Mouse (Mus musculus): ENCODE data around the gene Mrgprd. TPM values are rescaled to one million over a fixed set of nuclear protein-coding genes. Genes with fewer than 3 reads are reported as not detected.

Mrgprd gene
- polyA plus RNA-seq, 1 experiment from 2014 or later, result not detected

- Histone ChIP-seq H3K27ac (ENCODE audit: low read length) (no peak overlapping the region), H3K4me2 (ENCODE audit: low read depth, low read length) (no peak overlapping the region), H3K9me3 (replicated peaks; ENCODE audit: control insufficient read depth, low read length) (no peaks in the 10 kb centered on the region), H3K4me1 (ENCODE audit: control insufficient read depth, insufficient read depth, low read length) (peaks cover 22% of the 10 kb centered on the region), H3K36me3 (ENCODE audit: control insufficient read depth, insufficient read depth, low read length) (no peaks in the 10 kb centered on the region), H3K4me3 (replicated peaks; ENCODE audit: low read length) (no peak overlapping the region), H3K27me3 (ENCODE audit: control insufficient read depth, insufficient read depth, low read length) (no peaks in the 10 kb centered on the region), H3K9ac (ENCODE audit: low read length) (no peak overlapping the region)
- 77% methylated on average over 4 of the region's 4 CpGs for WGBS
- ATAC-seq (ENCODE audit: insufficient read depth, low FRiP score), result no peak
Observed at GRCm38 (mm10) chr7:145285476-145285875, 29.2 kb upstream of the Mrgprd start.

- no peak overlapping the region for H3K4me3 ChIP-seq (replicated peaks; ENCODE audit: low read length)
- peaks cover 9% of the 10 kb centered on the region for H3K4me1 ChIP-seq (ENCODE audit: control insufficient read depth, insufficient read depth, low read length)
- H3K36me3 ChIP-seq (ENCODE audit: control insufficient read depth, insufficient read depth, low read length), result no peaks in the 10 kb centered on the region
- no peaks in the 10 kb centered on the region for H3K27me3 ChIP-seq (ENCODE audit: control insufficient read depth, insufficient read depth, low read length)
- WGBS, result 56% methylated on average over 6 of the region's 6 CpGs
- no peak overlapping the region for H3K27ac ChIP-seq (ENCODE audit: low read length)
- no peak overlapping the region for H3K9ac ChIP-seq (ENCODE audit: low read length)
- H3K4me2 ChIP-seq (ENCODE audit: low read depth, low read length), result no peak overlapping the region
- ATAC-seq (ENCODE audit: insufficient read depth, low FRiP score), result no peak
- H3K9me3 ChIP-seq (replicated peaks; ENCODE audit: control insufficient read depth, low read length), result no peaks in the 10 kb centered on the region
Observed at GRCm38 (mm10) chr7:145287410-145287809, 27.2 kb upstream of the Mrgprd start.

- Histone ChIP-seq H3K27ac (ENCODE audit: low read length) (no peak overlapping the region), H3K4me3 (replicated peaks; ENCODE audit: low read length) (no peak overlapping the region), H3K36me3 (ENCODE audit: control insufficient read depth, insufficient read depth, low read length) (no peaks in the 10 kb centered on the region), H3K9me3 (replicated peaks; ENCODE audit: control insufficient read depth, low read length) (no peaks in the 10 kb centered on the region), H3K27me3 (ENCODE audit: control insufficient read depth, insufficient read depth, low read length) (no peaks in the 10 kb centered on the region), H3K4me2 (ENCODE audit: low read depth, low read length) (no peak overlapping the region), H3K9ac (ENCODE audit: low read length) (no peak overlapping the region), H3K4me1 (ENCODE audit: control insufficient read depth, insufficient read depth, low read length) (no peaks in the 10 kb centered on the region; the same call in 1 of the 2 replicates)
- ATAC-seq (ENCODE audit: insufficient read depth, low FRiP score), result peak; percentile 53; the same call in 1 of the 2 replicates
- WGBS, result 26% methylated on average over 5 of the region's 5 CpGs
Observed at GRCm38 (mm10) chr7:145289302-145289701, 25.3 kb upstream of the Mrgprd start.

GRCm38 (mm10) chr7:145291847-145292246 is 22.8 kb upstream of the Mrgprd start:
- no peak overlapping the region for H3K27ac ChIP-seq (ENCODE audit: low read length)
- H3K36me3 ChIP-seq (ENCODE audit: control insufficient read depth, insufficient read depth, low read length), result no peaks in the 10 kb centered on the region
- 89% methylated on average over 2 of the region's 2 CpGs for WGBS
- H3K9ac ChIP-seq (ENCODE audit: low read length), result no peak overlapping the region
- no peaks in the 10 kb centered on the region for H3K9me3 ChIP-seq (replicated peaks; ENCODE audit: control insufficient read depth, low read length)
- no peak overlapping the region for H3K4me2 ChIP-seq (ENCODE audit: low read depth, low read length)
- no peak overlapping the region for H3K4me3 ChIP-seq (replicated peaks; ENCODE audit: low read length)
- no peak for ATAC-seq (ENCODE audit: insufficient read depth, low FRiP score)
- no peaks in the 10 kb centered on the region; the same call in 1 of the 2 replicates for H3K4me1 ChIP-seq (ENCODE audit: control insufficient read depth, insufficient read depth, low read length)
- no peaks in the 10 kb centered on the region for H3K27me3 ChIP-seq (ENCODE audit: control insufficient read depth, insufficient read depth, low read length)

GRCm38 (mm10) chr7:145292726-145293125 is 21.9 kb upstream of the Mrgprd start:
- H3K27me3 ChIP-seq (ENCODE audit: control insufficient read depth, insufficient read depth, low read length), result no peaks in the 10 kb centered on the region
- no peaks in the 10 kb centered on the region for H3K36me3 ChIP-seq (ENCODE audit: control insufficient read depth, insufficient read depth, low read length)
- no peaks in the 10 kb centered on the region for H3K9me3 ChIP-seq (replicated peaks; ENCODE audit: control insufficient read depth, low read length)
- no peaks in the 10 kb centered on the region; the same call in 1 of the 2 replicates for H3K4me1 ChIP-seq (ENCODE audit: control insufficient read depth, insufficient read depth, low read length)
- no peak overlapping the region for H3K4me2 ChIP-seq (ENCODE audit: low read depth, low read length)
- H3K4me3 ChIP-seq (replicated peaks; ENCODE audit: low read length), result no peak overlapping the region
- no peak for ATAC-seq (ENCODE audit: insufficient read depth, low FRiP score)
- H3K27ac ChIP-seq (ENCODE audit: low read length), result no peak overlapping the region
- no peak overlapping the region for H3K9ac ChIP-seq (ENCODE audit: low read length)
- WGBS, result 69% methylated on average over 2 of the region's 2 CpGs

DNA sequence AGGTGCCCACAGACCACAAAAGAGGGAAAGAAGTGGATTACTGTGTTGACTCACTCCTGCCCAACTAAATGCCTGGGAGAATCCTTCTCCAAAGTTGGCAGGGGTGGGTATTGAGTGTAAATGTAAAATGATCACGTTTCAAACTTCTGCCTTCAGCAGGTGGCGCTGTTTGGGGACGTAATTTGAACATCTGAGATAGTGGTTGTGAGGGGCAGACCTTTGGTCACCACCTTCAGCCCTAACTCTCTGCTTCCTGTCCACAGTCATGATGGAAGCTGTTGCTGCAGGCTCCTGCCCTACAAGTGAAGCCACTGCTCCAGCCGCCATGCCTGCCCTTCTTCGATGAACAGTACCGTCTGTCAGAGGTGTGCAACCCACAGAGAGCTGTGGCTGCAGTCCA is 20.8 kb upstream of the Mrgprd start:
- Histone ChIP-seq H3K4me1 (ENCODE audit: control insufficient read depth, insufficient read depth, low read length) (no peaks in the 10 kb centered on the region; the same call in 1 of the 2 replicates), H3K36me3 (ENCODE audit: control insufficient read depth, insufficient read depth, low read length) (no peaks in the 10 kb centered on the region), H3K9me3 (replicated peaks; ENCODE audit: control insufficient read depth, low read length) (no peaks in the 10 kb centered on the region), H3K9ac (ENCODE audit: low read length) (no peak overlapping the region), H3K27ac (ENCODE audit: low read length) (no peak overlapping the region), H3K4me3 (replicated peaks; ENCODE audit: low read length) (no peak overlapping the region), H3K4me2 (ENCODE audit: low read depth, low read length) (no peak overlapping the region), H3K27me3 (ENCODE audit: control insufficient read depth, insufficient read depth, low read length) (no peaks in the 10 kb centered on the region)
- ATAC-seq (ENCODE audit: insufficient read depth, low FRiP score), result no peak
- 38% methylated on average over 6 of the region's 6 CpGs for WGBS

GRCm38 (mm10) chr7:145298666-145299490 is 15.8 kb upstream of the Mrgprd start:
- Histone ChIP-seq H3K27me3 (ENCODE audit: control insufficient read depth, insufficient read depth, low read length) (no peaks in the 10 kb centered on the region), H3K27ac (ENCODE audit: low read length) (peak overlapping the region; percentile 75; the same call in 1 of the 2 replicates), H3K4me3 (replicated peaks; ENCODE audit: low read length) (no peak overlapping the region), H3K36me3 (ENCODE audit: control insufficient read depth, insufficient read depth, low read length) (no peaks in the 10 kb centered on the region), H3K9me3 (replicated peaks; ENCODE audit: control insufficient read depth, low read length) (no peaks in the 10 kb centered on the region), H3K4me2 (ENCODE audit: low read depth, low read length) (no peak overlapping the region), H3K4me1 (ENCODE audit: control insufficient read depth, insufficient read depth, low read length) (peaks cover 23% of the 10 kb centered on the region), H3K9ac (ENCODE audit: low read length) (no peak overlapping the region)
- WGBS, result 51% methylated on average over 3 of the region's 3 CpGs
- no peak for ATAC-seq (ENCODE audit: insufficient read depth, low FRiP score)

GRCm38 (mm10) chr7:145299562-145300320 is 14.9 kb upstream of the Mrgprd start:
- WGBS, result 51% methylated on average over 7 of the region's 7 CpGs
- Histone ChIP-seq H3K4me3 (replicated peaks; ENCODE audit: low read length) (no peak overlapping the region), H3K27ac (ENCODE audit: low read length) (peak overlapping the region; percentile 75), H3K27me3 (ENCODE audit: control insufficient read depth, insufficient read depth, low read length) (no peaks in the 10 kb centered on the region), H3K4me2 (ENCODE audit: low read depth, low read length) (no peak overlapping the region), H3K9me3 (replicated peaks; ENCODE audit: control insufficient read depth, low read length) (no peaks in the 10 kb centered on the region), H3K36me3 (ENCODE audit: control insufficient read depth, insufficient read depth, low read length) (no peaks in the 10 kb centered on the region), H3K4me1 (ENCODE audit: control insufficient read depth, insufficient read depth, low read length) (peaks cover 23% of the 10 kb centered on the region), H3K9ac (ENCODE audit: low read length) (no peak overlapping the region; the same call in 1 of the 2 replicates)
- no peak for ATAC-seq (ENCODE audit: insufficient read depth, low FRiP score)

Data from stomach, embryonic 16.5 days (tissue).